Mouse (Mus musculus) neural tube, embryonic 14.5 days (tissue): ENCODE measurements around the gene Plekho2. TPM values are rescaled to one million over a fixed set of nuclear protein-coding genes. Genes with fewer than 3 reads are reported as not detected.

Experiments used
- ATAC-seq: fragments of 200-750 bp; cut with Nextera tagmentation; 2 replicates; pipeline ENCODE4 v1.8.0; 2017; ENCODE audit warnings: low read depth, mild to moderate bottlenecking, moderate TSS enrichment, moderate library complexity
- H3K27ac ChIP-seq: fragments of 300-500 bp; sonication (generic); 2 replicates; pipeline ENCODE4 v1.5.1; 2014; ENCODE audit warnings: low read depth, mild to moderate bottlenecking, control low read depth, low read length, moderate library complexity, mixed read lengths
- H3K27me3 ChIP-seq: fragments of 300-500 bp; sonication (generic); 2 replicates; pipeline ENCODE4 v1.6.1; 2014; ENCODE audit warnings: low read length; ENCODE audit not compliant: control insufficient read depth, insufficient read depth
- H3K36me3 ChIP-seq: fragments of 300-500 bp; sonication (generic); 2 replicates; pipeline ENCODE4 v1.6.1; 2014; ENCODE audit warnings: low read length, mixed read lengths; ENCODE audit not compliant: control insufficient read depth, insufficient read depth
- H3K4me1 ChIP-seq: fragments of 300-500 bp; sonication (generic); 2 replicates; pipeline ENCODE4 v1.6.1; 2014; ENCODE audit warnings: low read length; ENCODE audit not compliant: control insufficient read depth, insufficient read depth
- H3K4me2 ChIP-seq: fragments of 300-500 bp; sonication (generic); 2 replicates; pipeline ENCODE4 v1.6.1; 2014; ENCODE audit warnings: mild to moderate bottlenecking, low read depth, low read length, control low read depth
- H3K4me3 ChIP-seq: fragments of 300-500 bp; sonication (generic); 2 replicates; pipeline ENCODE4 v1.5.1; 2014; ENCODE audit warnings: low read depth, low read length, control low read depth, mixed read lengths
- H3K9ac ChIP-seq: fragments of 300-500 bp; sonication (generic); replicated peaks from 2 replicates; pipeline ENCODE4 v1.6.1; 2014; ENCODE audit warnings: low read depth, mild to moderate bottlenecking, control low read depth, low read length, mixed read lengths
- H3K9me3 ChIP-seq: fragments of 300-500 bp; sonication (generic); 2 replicates; pipeline ENCODE4 v1.6.1; 2016; ENCODE audit warnings: low read length; ENCODE audit not compliant: control insufficient read depth
- WGBS: fragments of 180-500 bp; shearing (Covaris S2); extraction: QIAGEN DNeasy Blood & Tissue Kit; methylation state at CpG from one replicate; pipeline ENCODE4 v1.1.7; 2014; 5-methylcytosine and 5-hydroxymethylcytosine counted together
- polyA plus RNA-seq: library from polyadenylated mRNA; unstranded; fragments of >200 nt; fragmentation: Nextera tagmentation; extraction: Ambion mirVana; gene quantifications from 2 replicates; pipeline ENCODE4 v1.2.1, GENCODE M21; 2014

The Plekho2 gene
- polyA plus RNA-seq, 1 experiment from 2014 or later: 2.4 TPM

DNA sequence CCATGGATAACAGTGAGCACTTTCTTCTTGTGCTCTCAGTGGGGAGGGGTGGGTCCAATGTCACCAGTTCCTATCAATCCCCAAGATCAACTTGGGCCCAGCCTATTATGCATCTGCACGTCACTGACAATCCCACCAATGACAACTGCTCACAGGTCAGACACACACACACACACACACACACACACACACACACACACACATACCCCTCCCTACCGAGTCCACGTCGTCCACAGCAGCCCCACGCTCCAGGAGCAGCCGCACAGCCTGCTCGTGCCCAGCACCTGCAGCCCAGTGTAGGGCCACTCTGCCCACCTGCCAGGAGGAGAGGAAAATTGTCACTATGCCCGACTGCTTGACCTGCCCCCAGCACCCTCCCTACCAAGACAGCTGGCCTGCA lies 65.4 kb downstream of the Plekho2 start:
- no peak overlapping the region for H3K4me3 ChIP-seq
- 70% methylated on average over 8 of the region's 8 CpGs for whole genome bisulfite sequencing
- no peak overlapping the region for H3K9ac ChIP-seq
- H3K9me3 ChIP-seq: no peaks in the 10 kb centered on the region
- 0 out of 2 replicates have a peak, but pooled peaks have one; percentile 17 for ATAC-seq
- no peak overlapping the region for H3K27ac ChIP-seq
- no peaks in the 10 kb centered on the region for H3K4me1 ChIP-seq
- no peaks in the 10 kb centered on the region for H3K36me3 ChIP-seq
- no peak overlapping the region for H3K4me2 ChIP-seq
- no peaks in the 10 kb centered on the region for H3K27me3 ChIP-seq

DNA sequence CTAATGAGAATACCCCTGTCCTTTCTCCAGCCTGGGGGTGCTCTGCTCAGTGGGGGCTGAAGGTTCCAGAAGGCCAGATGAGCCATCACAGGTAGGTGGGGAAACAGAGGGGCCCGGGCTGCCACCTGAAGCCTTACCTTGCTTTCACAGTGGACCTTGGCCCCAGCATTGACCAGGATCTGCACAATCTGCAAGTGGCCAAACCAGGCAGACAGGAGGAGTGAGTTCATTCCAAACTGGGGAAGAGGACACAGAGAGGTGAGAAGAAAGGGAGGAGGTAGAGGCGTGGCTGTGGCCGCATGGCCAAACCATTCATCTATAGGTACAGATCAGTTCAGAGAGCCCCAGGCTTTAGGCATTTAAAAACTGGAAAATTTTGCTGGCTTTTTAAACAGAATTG lies 67.3 kb downstream of the Plekho2 start:
- H3K4me2 ChIP-seq: no peak overlapping the region
- no peak overlapping the region for H3K4me3 ChIP-seq
- H3K9me3 ChIP-seq: no peaks in the 10 kb centered on the region
- no peak overlapping the region for H3K9ac ChIP-seq
- WGBS: 91% methylated on average over 3 of the region's 3 CpGs
- no peak for ATAC-seq
- H3K27me3 ChIP-seq: no peaks in the 10 kb centered on the region
- H3K4me1 ChIP-seq: no peaks in the 10 kb centered on the region
- no peaks in the 10 kb centered on the region for H3K36me3 ChIP-seq
- H3K27ac ChIP-seq: no peak overlapping the region

GRCm38 (mm10) chr9:65508449-65508848 lies 71.4 kb downstream of the Plekho2 start:
- Histone ChIP-seq H3K27me3 (no peaks in the 10 kb centered on the region), H3K4me3 (no peak overlapping the region), H3K9ac (no peak overlapping the region), H3K9me3 (no peaks in the 10 kb centered on the region), H3K4me2 (no peak overlapping the region), H3K36me3 (no peaks in the 10 kb centered on the region), H3K27ac (no peak overlapping the region), H3K4me1 (no peaks in the 10 kb centered on the region)
- 74% methylated on average over 7 of the region's 7 CpGs for WGBS
- ATAC-seq: no peak

- Histone ChIP-seq H3K9ac (no peak overlapping the region), H3K4me3 (no peak overlapping the region), H3K36me3 (no peaks in the 10 kb centered on the region), H3K4me1 (no peaks in the 10 kb centered on the region), H3K27me3 (no peaks in the 10 kb centered on the region), H3K4me2 (no peak overlapping the region), H3K9me3 (no peaks in the 10 kb centered on the region), H3K27ac (no peak overlapping the region)
- no peak for ATAC-seq
- 89% methylated on average over 21 of the region's 21 CpGs for WGBS
Measured at GRCm38 (mm10) chr9:65502721-65503505, 76.9 kb downstream of the Plekho2 start.

Other genes with a start within 250 kb of the Plekho2 start
- 12.3 and 12.5 TPM in 2 replicates for gene Pdcd7, start 233.9 kb downstream of the Plekho2 start, polyA plus RNA-seq
- gene Ubap1l, start 219.0 kb downstream of the Plekho2 start, polyA plus RNA-seq: 3.7 and 7.2 TPM in 2 replicates
- 0.31 and 0.63 TPM in 2 replicates for gene Kbtbd13, start 188.4 kb downstream of the Plekho2 start, polyA plus RNA-seq
- 5.6 and 8.2 TPM in 2 replicates for gene Rasl12, start 181.5 kb downstream of the Plekho2 start, polyA plus RNA-seq
- gene Slc51b, start 157.1 kb downstream of the Plekho2 start, polyA plus RNA-seq: not detected in 2 replicates
- gene Mtfmt, start 144.3 kb downstream of the Plekho2 start, polyA plus RNA-seq: 24.3 and 25.6 TPM in 2 replicates
- gene Spg21, start 119.1 kb downstream of the Plekho2 start, polyA plus RNA-seq: 122 and 131 TPM in 2 replicates
- 0.81 and 1.2 TPM in 2 replicates for gene Ankdd1a, start 59.8 kb downstream of the Plekho2 start, polyA plus RNA-seq
- 0.75 and 1.0 TPM in 2 replicates for gene Pif1, start 7.1 kb upstream of the Plekho2 start, polyA plus RNA-seq
- 2.5 and 3.9 TPM in 2 replicates for gene Rbpms2, start 49.6 kb upstream of the Plekho2 start, polyA plus RNA-seq
- 254 and 315 TPM in 2 replicates for gene Oaz2, start 88.0 kb upstream of the Plekho2 start, polyA plus RNA-seq
- gene Zfp609, start 247.5 kb upstream of the Plekho2 start, polyA plus RNA-seq: 8.9 and 10.1 TPM in 2 replicates